Mouse (Mus musculus) liver, postnatal 0 days (tissue): Measurements from ENCODE around the gene Wbp1l. TPM values are rescaled to one million over a fixed set of nuclear protein-coding genes. Genes with fewer than 3 reads are reported as not detected.
A peak's percentile ranks its signal among the peaks of the same experiment; 100 is the strongest.

Experiments used
- ATAC-seq: fragments of 200-750 bp; cut with Nextera tagmentation; 2 replicates; pipeline ENCODE4 v1.8.0; 2017; ENCODE audit warnings: mild to moderate bottlenecking, moderate library complexity
- DNase-seq: peaks from one replicate; pipeline ENCODE4 v3.0.0-alpha.2; 2016
- H3K27ac ChIP-seq: fragments of 300-500 bp; sonication (generic); 2 replicates; pipeline ENCODE4 v1.5.1; 2014; ENCODE audit warnings: antibody characterized with exemption, moderate library complexity, mild to moderate bottlenecking, low read depth
- H3K27me3 ChIP-seq: fragments of 300-500 bp; sonication (generic); 2 replicates; pipeline ENCODE4 v1.6.1; 2014; ENCODE audit warnings: low read length, control low read depth, mixed read lengths; ENCODE audit not compliant: insufficient read depth
- H3K36me3 ChIP-seq: fragments of 300-500 bp; sonication (generic); replicated peaks from 2 replicates; pipeline ENCODE4 v1.6.1; 2014; ENCODE audit warnings: mild to moderate bottlenecking, control low read depth, low read length, moderate library complexity, mixed read lengths; ENCODE audit not compliant: insufficient read depth
- H3K4me1 ChIP-seq: fragments of 300-500 bp; sonication (generic); 2 replicates; pipeline ENCODE4 v1.6.1; 2014; ENCODE audit warnings: antibody characterized with exemption, mild to moderate bottlenecking, control low read depth; ENCODE audit not compliant: insufficient read depth
- H3K4me2 ChIP-seq: fragments of 300-500 bp; sonication (generic); 2 replicates; pipeline ENCODE4 v1.6.1; 2014; ENCODE audit warnings: low read depth, mild to moderate bottlenecking, low read length, moderate library complexity, mixed read lengths
- H3K4me3 ChIP-seq: fragments of 300-500 bp; sonication (generic); 2 replicates; pipeline ENCODE4 v1.5.1; 2014; ENCODE audit warnings: low read depth, low read length
- H3K9ac ChIP-seq: fragments of 300-500 bp; sonication (generic); replicated peaks from 2 replicates; pipeline ENCODE4 v1.6.1; 2014; ENCODE audit warnings: mild to moderate bottlenecking, moderate library complexity
- H3K9me3 ChIP-seq: fragments of 300-500 bp; sonication (generic); 2 replicates; pipeline ENCODE4 v1.6.1; 2016; ENCODE audit warnings: mild to moderate bottlenecking, control low read depth, low read length, mixed read lengths
- CTCF ChIP-seq: sonication (generic); IDR thresholded peaks from 2 replicates; pipeline ENCODE4 v1.5.1; 2016; ENCODE audit warnings: antibody characterized with exemption, low read depth
- EP300 ChIP-seq: IDR thresholded peaks from 2 replicates; pipeline ENCODE4 v1.6.1; 2016; ENCODE audit warnings: antibody characterized with exemption, low read depth, mild to moderate bottlenecking
- WGBS: fragments of 180-500 bp; shearing (Covaris S2); extraction: QIAGEN DNeasy Blood & Tissue Kit; methylation state at CpG from one replicate; pipeline ENCODE4 v1.1.7; 2014; ENCODE audit not compliant: insufficient replicate concordance; 5-methylcytosine and 5-hydroxymethylcytosine counted together
- polyA plus RNA-seq: library from polyadenylated mRNA; unstranded; fragments of >200 nt; fragmentation: Nextera tagmentation; extraction: Ambion mirVana; gene quantifications from 2 replicates; pipeline ENCODE4 v1.2.1, GENCODE M21; 2015

The Wbp1l gene
- polyA plus RNA-seq, 1 experiment from 2014 or later, result 48.8 TPM

- Histone ChIP-seq H3K36me3 (peaks cover 23% of the 10 kb centered on the region), H3K4me2 (no peak overlapping the region), H3K4me3 (no peak overlapping the region), H3K9ac (no peak overlapping the region), H3K9me3 (no peaks in the 10 kb centered on the region), H3K27ac (no peak overlapping the region), H3K4me1 (peaks cover 30% of the 10 kb centered on the region), H3K27me3 (no peaks in the 10 kb centered on the region)
- TF ChIP-seq EP300 (no peak), CTCF (no peak)
- 80% methylated on average over 9 of the region's 9 CpGs for WGBS
- ATAC-seq, result no peak
- DNase-seq, result no peak
These were observed 32.8 kb downstream of the Wbp1l start for GRCm38 (mm10) chr19:46631637-46632036.

- DNase-seq (no peak), ATAC-seq (no peak)
- TF ChIP-seq EP300 (no peak), CTCF (no peak)
- Histone ChIP-seq H3K4me2 (no peak overlapping the region), H3K9ac (no peak overlapping the region), H3K4me3 (no peak overlapping the region), H3K27me3 (no peaks in the 10 kb centered on the region), H3K27ac (no peak overlapping the region), H3K9me3 (no peaks in the 10 kb centered on the region), H3K36me3 (peaks cover 52% of the 10 kb centered on the region), H3K4me1 (peaks cover 35% of the 10 kb centered on the region)
- WGBS, result 37% methylated on average over 9 of the region's 9 CpGs
These were observed 36.9 kb downstream of the Wbp1l start for GRCm38 (mm10) chr19:46635766-46636165.

- Histone ChIP-seq H3K36me3 (peaks cover 49% of the 10 kb centered on the region), H3K9me3 (no peaks in the 10 kb centered on the region), H3K4me1 (peaks cover 52% of the 10 kb centered on the region), H3K4me3 (no peak overlapping the region), H3K9ac (no peak overlapping the region), H3K27ac (no peak overlapping the region), H3K27me3 (no peaks in the 10 kb centered on the region), H3K4me2 (no peak overlapping the region)
- no peak for ATAC-seq
- no peak for DNase-seq
- TF ChIP-seq EP300, result no peak
- TF ChIP-seq CTCF, result no peak
- 72% methylated on average over 6 of the region's 6 CpGs for WGBS
These were observed 38.7 kb downstream of the Wbp1l start for GRCm38 (mm10) chr19:46637598-46637997.

- Histone ChIP-seq H3K36me3 (peaks cover 48% of the 10 kb centered on the region), H3K4me2 (no peak overlapping the region), H3K4me1 (peaks cover 62% of the 10 kb centered on the region), H3K27ac (peak overlapping the region; percentile 48), H3K9ac (no peak overlapping the region), H3K4me3 (no peak overlapping the region), H3K9me3 (no peaks in the 10 kb centered on the region), H3K27me3 (no peaks in the 10 kb centered on the region)
- ATAC-seq, result no peak
- DNase-seq, result no peak
- TF ChIP-seq EP300 (no peak), CTCF (no peak)
These were observed 40.2 kb downstream of the Wbp1l start for GRCm38 (mm10) chr19:46639053-46639452.

GRCm38 (mm10) chr19:46639496-46639895 is 40.6 kb downstream of the Wbp1l start:
- peaks cover 49% of the 10 kb centered on the region for H3K36me3 ChIP-seq
- no peak for DNase-seq
- peak overlapping the region; percentile 48; the same call in 1 of the 2 replicates for H3K27ac ChIP-seq
- 76% methylated on average over 14 of the region's 14 CpGs for WGBS
- H3K9me3 ChIP-seq, result no peaks in the 10 kb centered on the region
- no peaks in the 10 kb centered on the region for H3K27me3 ChIP-seq
- TF ChIP-seq CTCF, result no peak
- no peak for TF ChIP-seq EP300
- no peak for ATAC-seq
- H3K9ac ChIP-seq, result no peak overlapping the region
- no peak overlapping the region for H3K4me2 ChIP-seq
- no peak overlapping the region for H3K4me3 ChIP-seq
- H3K4me1 ChIP-seq, result peaks cover 64% of the 10 kb centered on the region

- Histone ChIP-seq H3K9ac (no peak overlapping the region), H3K4me3 (no peak overlapping the region), H3K4me1 (peaks cover 75% of the 10 kb centered on the region), H3K27ac (peak overlapping the region; percentile 34; the same call in 1 of the 2 replicates), H3K36me3 (peaks cover 46% of the 10 kb centered on the region), H3K4me2 (no peak overlapping the region), H3K27me3 (no peaks in the 10 kb centered on the region), H3K9me3 (no peaks in the 10 kb centered on the region)
- 67% methylated on average over 8 of the region's 8 CpGs for WGBS
- DNase-seq (no peak), ATAC-seq (no peak)
- TF ChIP-seq EP300, result no peak
- TF ChIP-seq CTCF, result no peak
These were observed 41.9 kb downstream of the Wbp1l start for GRCm38 (mm10) chr19:46640780-46641179.
